Mouse (Mus musculus): Measurements from ENCODE around the gene Rab4b.

- TF ChIP-seq POLR2A (IDR thresholded peaks at IDR 0.05; ENCODE audit: insufficient read length, low read depth), result no peak
- TF ChIP-seq MYOG (IDR thresholded peaks at IDR 0.05; ENCODE audit: control insufficient read depth in 1 of 3, insufficient read depth in 1 of 3, insufficient read length in 2 of 3, low read depth in 2 of 3), result peak in 1 of 3 experiments; percentile 55
- no peak for TF ChIP-seq E2F4 (IDR thresholded peaks at IDR 0.05; ENCODE audit: insufficient read depth)
- TF ChIP-seq MAX (IDR thresholded peaks at IDR 0.05; ENCODE audit: low read depth), result no peak
- TF ChIP-seq TCF3 (IDR thresholded peaks at IDR 0.05; ENCODE audit: insufficient read length, low read depth), result no peak
These were observed 46.3 kb upstream of the Rab4b start for GRCm38 (mm10) chr7:27224877-27225575.
